Mouse (Mus musculus): ENCODE data around the gene Tmigd1. TPM values are rescaled to one million over a fixed set of nuclear protein-coding genes. Genes with fewer than 3 reads are reported as not detected.

Tmigd1 gene
- polyA plus RNA-seq (2012; rRNA removed): not detected in 2 replicates

GRCm38 (mm10) chr11:76901579-76902361 is at the start of gene Tmigd1:
Gene Tmigd1, plus strand, starts transcription at chr11:76902159.
- TF ChIP-seq POLR2A (IDR thresholded peaks at IDR 0.05; ENCODE audit: low read depth, low read length) (no peak), CTCF (IDR thresholded peaks at IDR 0.05; ENCODE audit: extremely low read depth, insufficient read depth, insufficient read length, insufficient replicate concordance) (no peak)
- H3K4me1 ChIP-seq (ENCODE audit: control insufficient read depth, insufficient read depth, insufficient read length): no peaks in the 10 kb centered on the region
- 66% methylated on average over 7 of the region's 7 CpGs for WGBS
- no peak within 1 kb of the TSS for H3K4me3 ChIP-seq (ENCODE audit: extremely low read depth, insufficient read depth, insufficient read length)
- no peak for DNase-seq (ENCODE audit: low read depth in 1 of 2, low spot score in 2 of 2)
- H3K36me3 ChIP-seq (ENCODE audit: control insufficient read depth, insufficient read depth, low read length): no peaks in the 10 kb centered on the region
- H3K27ac ChIP-seq (ENCODE audit: insufficient read depth, low read length): no peak within 1 kb of the TSS
- no peaks in the 10 kb centered on the region for H3K27me3 ChIP-seq (ENCODE audit: control insufficient read depth, insufficient read depth, low read length)

GRCm38 (mm10) chr11:76854475-76855341 is 47.3 kb upstream of the Tmigd1 start:
- WGBS: 92% methylated on average over 17 of the region's 17 CpGs
- Histone ChIP-seq H3K36me3 (ENCODE audit: control insufficient read depth, insufficient read depth, low read length) (no peaks in the 10 kb centered on the region), H3K27me3 (ENCODE audit: control insufficient read depth, insufficient read depth, low read length) (no peaks in the 10 kb centered on the region), H3K4me1 (ENCODE audit: control insufficient read depth, insufficient read depth, insufficient read length) (no peaks in the 10 kb centered on the region), H3K4me3 (ENCODE audit: extremely low read depth, insufficient read depth, insufficient read length) (no peak overlapping the region), H3K27ac (ENCODE audit: insufficient read depth, low read length) (no peak overlapping the region)
- no peak for DNase-seq (ENCODE audit: low read depth in 1 of 2, low spot score in 2 of 2)
- TF ChIP-seq CTCF (IDR thresholded peaks at IDR 0.05; ENCODE audit: extremely low read depth, insufficient read depth, insufficient read length, insufficient replicate concordance) (no peak), POLR2A (IDR thresholded peaks at IDR 0.05; ENCODE audit: low read depth, low read length) (no peak)

- WGBS: 85% methylated on average over 2 of the region's 2 CpGs
- H3K4me3 ChIP-seq (ENCODE audit: extremely low read depth, insufficient read depth, insufficient read length): no peak overlapping the region
Measured at GRCm38 (mm10) chr11:76856601-76857000, 45.4 kb upstream of the Tmigd1 start.

GRCm38 (mm10) chr11:76857111-76857510 is 44.8 kb upstream of the Tmigd1 start:
- no peak for TF ChIP-seq CTCF (IDR thresholded peaks at IDR 0.05; ENCODE audit: extremely low read depth, insufficient read depth, insufficient read length, insufficient replicate concordance)
- no peak for TF ChIP-seq POLR2A (IDR thresholded peaks at IDR 0.05; ENCODE audit: low read depth, low read length)
- no peaks in the 10 kb centered on the region for H3K36me3 ChIP-seq (ENCODE audit: control insufficient read depth, insufficient read depth, low read length)
- H3K27ac ChIP-seq (ENCODE audit: insufficient read depth, low read length): no peak overlapping the region
- no peak for DNase-seq (ENCODE audit: low read depth in 1 of 2, low spot score in 2 of 2)
- 73% methylated on average over 7 of the region's 7 CpGs for WGBS
- H3K27me3 ChIP-seq (ENCODE audit: control insufficient read depth, insufficient read depth, low read length): no peaks in the 10 kb centered on the region
- H3K4me1 ChIP-seq (ENCODE audit: control insufficient read depth, insufficient read depth, insufficient read length): no peaks in the 10 kb centered on the region
- H3K4me3 ChIP-seq (ENCODE audit: extremely low read depth, insufficient read depth, insufficient read length): no peak overlapping the region

More at GRCm38 (mm10) chr11:76856601-76857000, 45.4 kb upstream of the Tmigd1 start:
- no peaks in the 10 kb centered on the region for H3K27me3 ChIP-seq (ENCODE audit: control insufficient read depth, insufficient read depth, low read length)
- DNase-seq (ENCODE audit: low read depth in 1 of 2, low spot score in 2 of 2): no peak
- H3K27ac ChIP-seq (ENCODE audit: insufficient read depth, low read length): no peak overlapping the region
- TF ChIP-seq CTCF (IDR thresholded peaks at IDR 0.05; ENCODE audit: extremely low read depth, insufficient read depth, insufficient read length, insufficient replicate concordance) (no peak), POLR2A (IDR thresholded peaks at IDR 0.05; ENCODE audit: low read depth, low read length) (no peak)
- H3K4me1 ChIP-seq (ENCODE audit: control insufficient read depth, insufficient read depth, insufficient read length): no peaks in the 10 kb centered on the region
- H3K36me3 ChIP-seq (ENCODE audit: control insufficient read depth, insufficient read depth, low read length): no peaks in the 10 kb centered on the region

GRCm38 (mm10) chr11:76858781-76859180 is 43.2 kb upstream of the Tmigd1 start:
- no peaks in the 10 kb centered on the region for H3K36me3 ChIP-seq (ENCODE audit: control insufficient read depth, insufficient read depth, low read length)
- TF ChIP-seq CTCF (IDR thresholded peaks at IDR 0.05; ENCODE audit: extremely low read depth, insufficient read depth, insufficient read length, insufficient replicate concordance) (no peak), POLR2A (IDR thresholded peaks at IDR 0.05; ENCODE audit: low read depth, low read length) (no peak)
- no peaks in the 10 kb centered on the region for H3K4me1 ChIP-seq (ENCODE audit: control insufficient read depth, insufficient read depth, insufficient read length)
- H3K4me3 ChIP-seq (ENCODE audit: extremely low read depth, insufficient read depth, insufficient read length): no peak overlapping the region
- no peak overlapping the region for H3K27ac ChIP-seq (ENCODE audit: insufficient read depth, low read length)
- 20% methylated on average over 5 of the region's 5 CpGs for WGBS
- H3K27me3 ChIP-seq (ENCODE audit: control insufficient read depth, insufficient read depth, low read length): no peaks in the 10 kb centered on the region
- DNase-seq (ENCODE audit: low read depth in 1 of 2, low spot score in 2 of 2): no peak

- Histone ChIP-seq H3K4me1 (ENCODE audit: control insufficient read depth, insufficient read depth, insufficient read length) (no peaks in the 10 kb centered on the region), H3K36me3 (ENCODE audit: control insufficient read depth, insufficient read depth, low read length) (no peaks in the 10 kb centered on the region), H3K4me3 (ENCODE audit: extremely low read depth, insufficient read depth, insufficient read length) (no peak overlapping the region), H3K27me3 (ENCODE audit: control insufficient read depth, insufficient read depth, low read length) (no peaks in the 10 kb centered on the region), H3K27ac (ENCODE audit: insufficient read depth, low read length) (no peak overlapping the region)
- 17% methylated on average over 5 of the region's 5 CpGs for WGBS
- no peak for DNase-seq (ENCODE audit: low read depth in 1 of 2, low spot score in 2 of 2)
- TF ChIP-seq POLR2A (IDR thresholded peaks at IDR 0.05; ENCODE audit: low read depth, low read length): no peak
- no peak for TF ChIP-seq CTCF (IDR thresholded peaks at IDR 0.05; ENCODE audit: extremely low read depth, insufficient read depth, insufficient read length, insufficient replicate concordance)
Measured at GRCm38 (mm10) chr11:76859261-76859660, 42.7 kb upstream of the Tmigd1 start.
